Mouse (Mus musculus): ENCODE measurements around the gene Dph7. TPM values are rescaled to one million over a fixed set of nuclear protein-coding genes. Genes with fewer than 3 reads are reported as not detected.

The Dph7 gene
- polyA plus RNA-seq (2012; fragmentation: generic; extraction: Trizol) = 10 to 100 TPM in 1 of 2 experiments, 1 to 10 TPM in 1; 6.6 to 19.2 TPM

DNA sequence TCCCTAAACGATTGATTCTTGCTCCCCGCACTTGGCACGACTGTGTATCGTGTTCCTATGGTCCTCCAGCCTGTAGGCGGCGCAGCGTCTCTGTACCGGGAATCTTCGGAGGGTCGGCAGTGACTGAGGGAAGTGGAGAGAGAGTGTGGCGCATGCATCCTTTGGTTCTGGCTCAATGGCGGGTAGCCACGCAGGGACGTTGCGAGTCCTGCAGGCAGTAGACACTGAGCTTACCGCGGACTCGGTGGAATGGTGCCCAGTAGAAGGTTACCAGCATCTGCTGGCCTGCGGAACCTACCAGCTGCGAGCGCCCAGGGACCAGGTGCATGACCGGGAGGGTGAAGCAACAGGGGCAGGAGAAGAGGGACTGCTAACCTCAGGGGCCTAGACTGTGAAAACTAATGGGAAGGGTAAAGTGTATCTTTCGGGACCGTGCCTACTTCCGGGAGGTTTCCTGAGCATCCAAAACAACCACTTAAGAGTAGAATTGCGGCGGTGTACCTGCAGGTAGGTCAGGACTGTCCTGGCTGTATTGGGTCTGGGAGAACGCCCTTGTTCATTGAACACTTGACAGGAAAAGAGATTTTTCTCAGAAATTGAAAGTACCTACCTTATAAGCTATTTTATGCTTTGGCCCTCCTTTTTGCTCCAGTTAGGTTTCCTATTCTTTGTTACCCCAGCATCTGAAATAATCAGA, at the start of gene Dph7:
Dph7 (plus strand) TSS at position 97 of the 697 bp plus-strand sequence.

DNA sequence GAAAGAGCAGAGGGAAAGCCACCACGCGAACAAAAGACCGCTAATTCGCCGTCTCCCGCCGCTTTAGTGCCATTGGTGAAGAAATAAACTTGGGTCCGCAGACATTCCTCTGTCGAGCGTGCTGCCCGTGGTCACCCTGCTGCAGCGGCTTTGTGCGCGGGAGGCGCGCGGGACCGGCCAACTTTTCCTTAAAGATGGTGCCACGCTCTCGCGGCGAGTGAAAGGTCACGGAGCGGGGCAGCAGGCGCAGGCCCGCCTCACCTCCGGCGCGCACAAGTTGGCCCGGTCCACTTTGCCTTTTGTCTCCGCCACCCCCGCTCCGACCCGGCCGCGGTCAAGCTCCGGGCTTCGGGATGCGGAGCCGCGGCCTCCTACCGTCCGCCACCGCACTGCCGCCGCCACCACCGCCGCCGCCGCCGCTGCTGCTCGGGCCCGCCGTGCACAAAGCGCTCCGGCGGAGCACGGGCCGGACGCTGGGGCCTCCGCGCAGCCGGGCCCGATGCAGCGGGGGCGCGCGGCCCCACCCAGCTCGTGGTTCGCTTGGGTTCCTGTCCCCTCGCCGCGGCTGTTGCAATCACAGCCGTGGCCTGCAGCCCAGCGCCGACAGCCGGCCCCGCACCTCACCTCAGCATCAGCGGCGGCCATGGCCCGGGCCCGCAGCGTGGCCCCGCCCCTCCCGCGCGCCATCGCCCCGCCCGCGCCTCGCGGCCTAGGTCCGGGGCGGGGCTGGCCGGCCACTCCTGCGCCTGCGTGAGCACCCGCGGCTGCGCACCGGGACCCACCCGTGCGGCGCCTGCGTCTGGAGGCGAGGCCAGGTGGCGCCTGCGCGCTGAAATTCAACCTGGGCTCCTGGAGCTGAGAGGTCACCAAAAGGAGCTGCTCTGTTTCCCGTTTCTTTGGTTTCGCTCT, 43.0 kb upstream of the Dph7 start, which contains the start of gene Ehmt1:
Ehmt1 (minus strand) TSS at position 685 of the 909 bp plus-strand sequence.

DNA sequence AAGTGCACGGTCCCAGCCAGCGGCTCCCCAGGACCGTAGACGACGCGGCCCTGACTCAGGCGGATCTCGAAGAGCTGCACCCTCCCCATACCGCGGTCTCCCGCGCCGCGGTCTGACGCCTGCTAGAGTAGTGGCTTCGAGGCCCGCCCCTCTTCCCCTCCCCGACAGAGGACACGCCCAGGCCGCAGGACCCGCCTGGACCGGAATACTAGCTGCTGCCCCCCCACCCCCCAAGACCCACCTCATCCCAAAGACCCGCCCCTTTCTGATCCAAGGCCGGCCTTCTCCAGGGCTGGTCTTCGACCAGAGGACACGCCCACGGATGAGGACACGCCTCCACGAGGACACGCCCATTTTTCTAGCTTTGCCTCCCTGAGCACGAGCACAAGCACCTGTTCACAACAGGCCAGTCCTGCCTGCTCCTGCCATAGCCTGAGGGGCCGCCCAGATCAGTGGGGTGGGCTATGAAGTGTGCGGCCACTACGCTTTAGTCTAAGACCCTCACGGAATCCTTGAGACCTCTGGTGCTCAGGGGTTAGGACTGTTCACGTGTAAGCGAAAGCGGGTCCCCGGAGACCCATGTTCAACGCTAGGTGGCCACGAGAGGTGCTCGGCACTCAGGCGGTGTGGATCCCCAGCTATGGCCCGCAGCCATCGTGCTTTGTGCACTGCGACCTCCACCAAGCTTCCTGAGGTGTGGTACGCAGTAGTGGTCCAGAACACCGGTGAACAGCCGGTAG, 27.0 kb upstream of the Dph7 start, which contains the start of gene Arrdc1:
Arrdc1 (minus strand) TSS at position 196 of the 740 bp plus-strand sequence.

DNA sequence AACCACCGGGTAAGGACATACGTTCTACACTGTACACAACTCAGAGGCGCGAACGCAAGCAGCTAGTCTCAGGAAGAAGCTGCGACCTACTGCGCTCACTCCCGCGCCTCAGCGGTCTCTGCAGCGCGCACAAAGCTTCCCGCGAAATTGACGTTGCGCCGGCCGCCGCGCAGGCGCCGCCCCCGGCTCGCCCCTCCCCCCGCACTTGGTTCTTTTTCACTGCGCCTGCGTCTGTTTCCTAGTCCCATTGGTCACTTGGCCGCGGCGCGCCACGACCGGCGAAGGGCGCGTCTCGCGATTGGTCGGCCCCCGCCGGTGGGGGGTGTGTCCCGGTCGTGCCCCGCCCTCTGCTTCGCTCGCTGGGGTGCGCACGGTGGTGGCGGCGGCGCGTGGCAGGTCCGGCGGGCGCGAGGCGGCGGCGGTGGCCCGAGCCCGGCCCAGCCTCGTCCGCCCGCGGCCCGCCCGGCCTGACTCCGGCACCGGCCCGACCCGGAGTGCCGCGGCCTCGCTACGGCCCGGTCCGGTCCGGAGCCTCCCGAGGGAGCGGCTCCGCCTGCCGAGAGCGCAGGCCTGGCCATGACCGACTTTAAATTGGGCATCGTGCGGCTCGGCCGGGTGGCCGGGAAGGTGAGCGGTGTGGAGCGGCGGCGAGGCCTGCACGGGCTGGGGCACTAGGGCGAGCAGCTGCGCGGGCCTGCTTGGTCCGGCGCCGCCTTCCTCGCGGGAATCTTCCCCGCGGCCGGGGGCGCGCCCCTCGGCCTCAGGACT, 12.6 kb upstream of the Dph7 start, which contains the start of gene Zmynd19:
Zmynd19 (plus strand) TSS at position 372 of the 768 bp plus-strand sequence.

DNA sequence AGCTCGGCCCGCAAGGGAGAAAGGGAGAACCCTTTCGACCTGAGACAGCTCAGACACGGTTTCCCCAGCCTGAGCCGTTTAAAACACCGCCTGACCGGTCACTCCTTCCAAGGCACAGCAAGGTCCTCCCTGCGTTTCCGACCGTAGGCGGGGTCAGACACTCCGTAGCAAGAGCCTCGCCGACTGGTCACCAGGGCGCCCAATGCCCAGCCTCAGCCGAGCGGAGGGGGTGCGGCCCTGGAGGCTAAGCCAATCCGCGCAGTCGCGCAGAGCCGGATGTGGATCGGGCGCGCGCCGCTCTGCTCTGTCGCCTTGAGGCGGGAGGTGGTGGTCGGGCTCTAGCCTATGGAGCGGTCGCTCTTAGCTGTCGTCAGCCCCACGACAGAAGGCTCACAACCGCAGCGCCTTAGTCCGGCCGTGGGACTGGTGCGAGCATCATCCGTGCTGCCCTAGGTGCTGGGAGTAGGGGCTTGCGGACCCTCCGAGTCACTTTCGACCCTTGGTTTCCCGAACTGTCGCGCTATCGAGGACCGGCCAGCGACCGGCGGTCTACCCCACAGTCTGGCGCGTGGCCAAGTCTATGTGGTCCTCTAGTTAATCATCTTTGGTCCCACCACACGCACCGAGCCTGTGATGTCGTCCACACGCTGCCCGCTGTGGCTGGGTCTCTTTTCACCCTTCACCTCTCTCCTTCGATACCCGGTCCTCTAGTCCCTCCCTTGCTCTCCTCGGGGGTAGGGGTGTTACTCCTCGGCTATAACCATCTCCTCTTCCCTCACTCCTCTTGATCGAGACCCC, 12.9 kb downstream of the Dph7 start, which contains the start of gene Mrpl41:
Mrpl41 (minus strand) TSS at position 193 of the 798 bp plus-strand sequence.

DNA sequence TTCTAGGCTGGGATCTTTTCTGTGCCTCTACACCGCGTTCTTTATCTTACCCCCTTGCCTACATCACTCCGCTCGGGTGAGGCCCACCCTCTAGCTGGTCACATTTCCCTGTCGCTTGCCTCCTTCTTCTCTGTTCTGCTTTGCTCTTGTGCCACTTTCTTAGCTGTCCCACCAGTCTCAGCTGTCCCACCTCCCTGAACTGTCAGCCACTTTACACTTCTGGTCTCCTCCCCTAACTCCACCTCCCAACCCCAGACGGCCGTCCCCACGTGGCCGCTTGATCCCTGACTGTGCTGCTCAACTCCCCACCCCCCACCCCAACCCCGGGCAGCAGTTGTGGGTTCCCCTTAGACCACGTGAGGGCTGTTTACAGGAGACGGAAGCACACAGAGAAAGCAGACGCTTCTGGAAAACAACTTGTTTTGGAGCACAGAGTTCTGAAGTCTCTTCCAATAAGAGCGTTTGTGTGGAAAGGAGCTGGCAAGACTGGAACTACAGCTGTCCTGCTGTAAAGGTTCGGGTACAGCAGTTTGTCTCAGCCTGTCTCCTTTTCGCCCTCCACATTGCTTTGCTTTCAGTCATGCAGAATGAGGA, 13.6 kb downstream of the Dph7 start, which contains the start of gene Pnpla7:
Pnpla7 (plus strand) TSS at position 330 of the 594 bp plus-strand sequence.

Other genes starting within 250 kb of the Dph7 start
- not detected for gene Cacna1b, start 199.2 kb upstream of the Dph7 start, polyA plus RNA-seq (2012; fragmentation: generic; extraction: Trizol)
- 10 to 100 TPM in 1 of 2 experiments, 1 to 10 TPM in 1; 2.6 to 25.3 TPM for gene Ehmt1, start 42.8 kb upstream of the Dph7 start, polyA plus RNA-seq (2012; fragmentation: generic; extraction: Trizol)
- 10 to 100 TPM; 18.0 to 19.2 TPM for gene Arrdc1, start 27.1 kb upstream of the Dph7 start, polyA plus RNA-seq (2012; fragmentation: generic; extraction: Trizol)
- 10 to 100 TPM; 11.8 to 18.9 TPM for gene Zmynd19, start 12.6 kb upstream of the Dph7 start, polyA plus RNA-seq (2012; fragmentation: generic; extraction: Trizol)
- 10 to 100 TPM; 54.1 to 79.8 TPM for gene Mrpl41, start 12.7 kb downstream of the Dph7 start, polyA plus RNA-seq (2012; fragmentation: generic; extraction: Trizol)
- 10 to 100 TPM in 1 of 2 experiments, 1 to 10 TPM in 1; 4.3 to 10.4 TPM for gene Pnpla7, start 13.6 kb downstream of the Dph7 start, polyA plus RNA-seq (2012; fragmentation: generic; extraction: Trizol)
- gene Nsmf, start 92.0 kb downstream of the Dph7 start, polyA plus RNA-seq (2012; fragmentation: generic; extraction: Trizol) = 10 to 100 TPM; 36.2 to 56.6 TPM
- gene Entpd8, start 117.9 kb downstream of the Dph7 start, polyA plus RNA-seq (2012; fragmentation: generic; extraction: Trizol) = not detected
- gene Noxa1, start 132.7 kb downstream of the Dph7 start, polyA plus RNA-seq (2012; fragmentation: generic; extraction: Trizol) = under 1 TPM in 1 of 2 experiments, not detected in 1; 0.04 TPM
- gene Nrarp, start 218.4 kb downstream of the Dph7 start, polyA plus RNA-seq (2012; fragmentation: generic; extraction: Trizol) = under 1 TPM; 0.13 to 0.19 TPM
- gene Tor4a, start 234.5 kb downstream of the Dph7 start, polyA plus RNA-seq (2012; fragmentation: generic; extraction: Trizol) = 10 to 100 TPM in 1 of 2 experiments, 1 to 10 TPM in 1; 9.1 to 26.9 TPM
- gene Nelfb, start 249.1 kb downstream of the Dph7 start, polyA plus RNA-seq (2012; fragmentation: generic; extraction: Trizol) = 10 to 100 TPM; 29.0 to 67.4 TPM

All from C3H10T1/2 (cell line).